Mouse (Mus musculus): ENCODE data around the gene Mbnl2. TPM values are rescaled to one million over a fixed set of nuclear protein-coding genes. Genes with fewer than 3 reads are reported as not detected.

The Mbnl2 gene
- polyA plus RNA-seq, 1 experiment from 2014 or later, result 23.1 TPM

GRCm38 (mm10) chr14:120402715-120403114 lies 127.2 kb downstream of the Mbnl2 start:
- Histone ChIP-seq H3K36me3 (ENCODE audit: control insufficient read depth, insufficient read depth) (no peaks in the 10 kb centered on the region), H3K4me2 (ENCODE audit: low read length) (no peak overlapping the region), H3K27me3 (replicated peaks; ENCODE audit: control insufficient read depth, insufficient read depth, low read length) (no peaks in the 10 kb centered on the region), H3K4me3 (replicated peaks; ENCODE audit: low read length) (no peak overlapping the region), H3K9me3 (ENCODE audit: control insufficient read depth, low read length) (no peaks in the 10 kb centered on the region), H3K9ac (replicated peaks; ENCODE audit: low read depth, low read length) (no peak overlapping the region), H3K4me1 (replicated peaks; ENCODE audit: control insufficient read depth, insufficient read depth, low read length) (no peaks in the 10 kb centered on the region), H3K27ac (ENCODE audit: low read length) (no peak overlapping the region)
- no peak for ATAC-seq
- 97% methylated on average over 9 of the region's 9 CpGs for WGBS

GRCm38 (mm10) chr14:120404364-120404763 lies 128.9 kb downstream of the Mbnl2 start:
- no peaks in the 10 kb centered on the region for H3K4me1 ChIP-seq (replicated peaks; ENCODE audit: control insufficient read depth, insufficient read depth, low read length)
- no peak overlapping the region for H3K4me3 ChIP-seq (replicated peaks; ENCODE audit: low read length)
- no peaks in the 10 kb centered on the region for H3K36me3 ChIP-seq (ENCODE audit: control insufficient read depth, insufficient read depth)
- H3K4me2 ChIP-seq (ENCODE audit: low read length), result no peak overlapping the region
- 91% methylated on average over 7 of the region's 7 CpGs for WGBS
- no peak overlapping the region for H3K27ac ChIP-seq (ENCODE audit: low read length)
- H3K9ac ChIP-seq (replicated peaks; ENCODE audit: low read depth, low read length), result no peak overlapping the region
- H3K9me3 ChIP-seq (ENCODE audit: control insufficient read depth, low read length), result no peaks in the 10 kb centered on the region
- ATAC-seq, result no peak
- H3K27me3 ChIP-seq (replicated peaks; ENCODE audit: control insufficient read depth, insufficient read depth, low read length), result no peaks in the 10 kb centered on the region

GRCm38 (mm10) chr14:120404811-120405582 lies 129.5 kb downstream of the Mbnl2 start:
- Histone ChIP-seq H3K27me3 (replicated peaks; ENCODE audit: control insufficient read depth, insufficient read depth, low read length) (no peaks in the 10 kb centered on the region), H3K4me2 (ENCODE audit: low read length) (no peak overlapping the region), H3K9me3 (ENCODE audit: control insufficient read depth, low read length) (no peaks in the 10 kb centered on the region), H3K36me3 (ENCODE audit: control insufficient read depth, insufficient read depth) (no peaks in the 10 kb centered on the region), H3K9ac (replicated peaks; ENCODE audit: low read depth, low read length) (no peak overlapping the region), H3K4me1 (replicated peaks; ENCODE audit: control insufficient read depth, insufficient read depth, low read length) (no peaks in the 10 kb centered on the region), H3K4me3 (replicated peaks; ENCODE audit: low read length) (no peak overlapping the region), H3K27ac (ENCODE audit: low read length) (no peak overlapping the region)
- ATAC-seq, result no peak
- WGBS, result 88% methylated on average over 17 of the region's 17 CpGs

GRCm38 (mm10) chr14:120405597-120405996 lies 130.1 kb downstream of the Mbnl2 start:
- no peak for ATAC-seq
- Histone ChIP-seq H3K27ac (ENCODE audit: low read length) (no peak overlapping the region), H3K9ac (replicated peaks; ENCODE audit: low read depth, low read length) (no peak overlapping the region), H3K4me1 (replicated peaks; ENCODE audit: control insufficient read depth, insufficient read depth, low read length) (no peaks in the 10 kb centered on the region), H3K4me2 (ENCODE audit: low read length) (no peak overlapping the region), H3K27me3 (replicated peaks; ENCODE audit: control insufficient read depth, insufficient read depth, low read length) (no peaks in the 10 kb centered on the region), H3K4me3 (replicated peaks; ENCODE audit: low read length) (no peak overlapping the region), H3K36me3 (ENCODE audit: control insufficient read depth, insufficient read depth) (no peaks in the 10 kb centered on the region), H3K9me3 (ENCODE audit: control insufficient read depth, low read length) (no peaks in the 10 kb centered on the region)
- WGBS, result 86% methylated on average over 3 of the region's 3 CpGs

GRCm38 (mm10) chr14:120406271-120406670 lies 130.8 kb downstream of the Mbnl2 start:
- WGBS, result 82% methylated on average over 6 of the region's 6 CpGs
- Histone ChIP-seq H3K4me3 (replicated peaks; ENCODE audit: low read length) (no peak overlapping the region), H3K9ac (replicated peaks; ENCODE audit: low read depth, low read length) (no peak overlapping the region), H3K4me2 (ENCODE audit: low read length) (no peak overlapping the region), H3K27ac (ENCODE audit: low read length) (no peak overlapping the region), H3K4me1 (replicated peaks; ENCODE audit: control insufficient read depth, insufficient read depth, low read length) (no peaks in the 10 kb centered on the region), H3K9me3 (ENCODE audit: control insufficient read depth, low read length) (no peaks in the 10 kb centered on the region), H3K27me3 (replicated peaks; ENCODE audit: control insufficient read depth, insufficient read depth, low read length) (no peaks in the 10 kb centered on the region), H3K36me3 (ENCODE audit: control insufficient read depth, insufficient read depth) (no peaks in the 10 kb centered on the region)
- no peak for ATAC-seq

- no peak for ATAC-seq
- Histone ChIP-seq H3K4me2 (ENCODE audit: low read length) (no peak overlapping the region), H3K4me1 (replicated peaks; ENCODE audit: control insufficient read depth, insufficient read depth, low read length) (no peaks in the 10 kb centered on the region), H3K9me3 (ENCODE audit: control insufficient read depth, low read length) (no peaks in the 10 kb centered on the region), H3K4me3 (replicated peaks; ENCODE audit: low read length) (no peak overlapping the region), H3K9ac (replicated peaks; ENCODE audit: low read depth, low read length) (no peak overlapping the region), H3K27ac (ENCODE audit: low read length) (no peak overlapping the region), H3K27me3 (replicated peaks; ENCODE audit: control insufficient read depth, insufficient read depth, low read length) (no peaks in the 10 kb centered on the region), H3K36me3 (ENCODE audit: control insufficient read depth, insufficient read depth) (no peaks in the 10 kb centered on the region)
- 86% methylated on average over 8 of the region's 8 CpGs for WGBS
These were observed 131.4 kb downstream of the Mbnl2 start for GRCm38 (mm10) chr14:120406820-120407219.

GRCm38 (mm10) chr14:120409854-120410253 lies 134.4 kb downstream of the Mbnl2 start:
- 91% methylated on average over 10 of the region's 10 CpGs for WGBS
- no peak for ATAC-seq
- no peaks in the 10 kb centered on the region for H3K4me1 ChIP-seq (replicated peaks; ENCODE audit: control insufficient read depth, insufficient read depth, low read length)

GRCm38 (mm10) chr14:120416886-120417285 lies 141.4 kb downstream of the Mbnl2 start:
- H3K4me3 ChIP-seq (replicated peaks; ENCODE audit: low read length), result no peak overlapping the region
- H3K27me3 ChIP-seq (replicated peaks; ENCODE audit: control insufficient read depth, insufficient read depth, low read length), result no peaks in the 10 kb centered on the region
- no peak for ATAC-seq
- no peak overlapping the region for H3K27ac ChIP-seq (ENCODE audit: low read length)
- H3K36me3 ChIP-seq (ENCODE audit: control insufficient read depth, insufficient read depth), result no peaks in the 10 kb centered on the region
- 69% methylated on average over 9 of the region's 9 CpGs for WGBS
- no peaks in the 10 kb centered on the region for H3K9me3 ChIP-seq (ENCODE audit: control insufficient read depth, low read length)
- H3K9ac ChIP-seq (replicated peaks; ENCODE audit: low read depth, low read length), result no peak overlapping the region
- no peak overlapping the region for H3K4me2 ChIP-seq (ENCODE audit: low read length)
- H3K4me1 ChIP-seq (replicated peaks; ENCODE audit: control insufficient read depth, insufficient read depth, low read length), result no peaks in the 10 kb centered on the region

More at GRCm38 (mm10) chr14:120409854-120410253, 134.4 kb downstream of the Mbnl2 start:
- Histone ChIP-seq H3K9ac (replicated peaks; ENCODE audit: low read depth, low read length) (no peak overlapping the region), H3K27ac (ENCODE audit: low read length) (no peak overlapping the region), H3K9me3 (ENCODE audit: control insufficient read depth, low read length) (no peaks in the 10 kb centered on the region), H3K36me3 (ENCODE audit: control insufficient read depth, insufficient read depth) (no peaks in the 10 kb centered on the region), H3K4me3 (replicated peaks; ENCODE audit: low read length) (no peak overlapping the region), H3K4me2 (ENCODE audit: low read length) (no peak overlapping the region), H3K27me3 (replicated peaks; ENCODE audit: control insufficient read depth, insufficient read depth, low read length) (no peaks in the 10 kb centered on the region)

- Histone ChIP-seq H3K4me1 (replicated peaks; ENCODE audit: control insufficient read depth, insufficient read depth, low read length) (no peaks in the 10 kb centered on the region), H3K4me3 (replicated peaks; ENCODE audit: low read length) (no peak overlapping the region), H3K27me3 (replicated peaks; ENCODE audit: control insufficient read depth, insufficient read depth, low read length) (no peaks in the 10 kb centered on the region), H3K9me3 (ENCODE audit: control insufficient read depth, low read length) (no peaks in the 10 kb centered on the region), H3K36me3 (ENCODE audit: control insufficient read depth, insufficient read depth) (no peaks in the 10 kb centered on the region), H3K4me2 (ENCODE audit: low read length) (no peak overlapping the region), H3K27ac (ENCODE audit: low read length) (no peak overlapping the region), H3K9ac (replicated peaks; ENCODE audit: low read depth, low read length) (no peak overlapping the region)
- no peak for ATAC-seq
- 66% methylated on average over 14 of the region's 14 CpGs for WGBS
These were observed 143.5 kb downstream of the Mbnl2 start for GRCm38 (mm10) chr14:120418964-120419363.
